Comparison of ENCODE assay signal across 12 mouse cellular contexts in the genomic region with DNA sequence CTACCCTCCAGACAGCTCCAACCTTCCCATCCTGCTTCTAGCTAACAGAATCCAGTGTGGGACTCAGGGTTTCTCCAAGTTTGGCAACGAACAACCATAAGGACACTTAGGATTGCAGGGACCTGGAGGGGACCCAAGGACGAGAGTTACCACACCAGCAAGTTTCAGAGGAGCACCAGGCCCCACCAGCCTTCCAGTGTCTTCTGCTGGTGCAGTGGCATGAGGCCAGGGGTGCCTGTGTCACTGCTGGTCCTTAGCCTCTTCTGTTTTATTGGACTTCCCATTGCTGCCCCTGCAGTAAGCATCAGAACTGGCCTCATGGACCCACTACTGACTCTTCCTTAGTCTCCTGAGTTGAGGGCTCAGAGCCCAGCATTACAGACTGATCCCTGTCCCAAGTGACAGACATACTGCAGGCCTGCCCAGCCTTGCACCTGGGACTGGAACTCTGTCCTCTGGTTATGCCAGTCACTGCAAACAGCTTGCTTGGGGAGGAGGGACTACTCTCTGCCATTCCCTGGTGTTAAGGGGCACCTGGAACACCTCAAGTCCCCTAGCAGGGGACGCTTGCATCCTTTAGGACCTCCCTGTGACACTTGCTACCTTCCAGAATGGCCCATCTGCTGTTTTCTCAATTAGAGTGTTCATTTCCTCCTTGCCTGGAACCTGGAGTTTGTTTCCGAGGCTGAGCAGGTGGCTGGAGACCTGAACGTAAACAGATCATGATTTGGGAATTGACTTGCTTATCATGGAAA. TPM values are rescaled to one million over a fixed set of nuclear protein-coding genes. Genes with fewer than 3 reads are reported as not detected.
A peak's percentile ranks its signal among the peaks of the same experiment; 100 is the strongest.
DNase-seq lines count a peak whose midpoint lies in the region; ATAC-seq and TF ChIP-seq lines count a peak whose summit lies in the region.
"Had no signal": no experiment of that assay in that cellular context is flagged by ENCODE, and none has a peak within 500 bp of the region (broad histone marks: within the 10 kb centered on the region; RNA-seq: fewer than 3 reads in every experiment).

No protein-coding gene starts in this region.

- H3K4me2 ChIP-seq in forebrain, embryonic 14.5 days (ENCODE audit: low read length), result no peak overlapping the region
- no peak overlapping the region for H3K4me2 ChIP-seq in forebrain, embryonic 11.5 days (ENCODE audit: low read depth, low read length, severe bottlenecking)
- no peak overlapping the region for H3K4me2 ChIP-seq in midbrain, embryonic 14.5 days (ENCODE audit: low read length)
- no peak overlapping the region for H3K4me2 ChIP-seq in midbrain, postnatal 0 days (ENCODE audit: low read depth, low read length, poor library complexity, severe bottlenecking)
- no peak overlapping the region for H3K4me2 ChIP-seq in intestine, embryonic 16.5 days (ENCODE audit: low read depth, low read length)

- 64% methylated on average over 5 of the region's 5 CpGs for WGBS in forebrain, embryonic 14.5 days
- 70% methylated on average over 5 of the region's 5 CpGs for WGBS in forebrain, embryonic 11.5 days
- 62% methylated on average over 5 of the region's 5 CpGs for WGBS in midbrain, embryonic 14.5 days
- WGBS in midbrain, postnatal 0 days, result 63% methylated on average over 5 of the region's 5 CpGs
- 49% methylated on average over 5 of the region's 5 CpGs for WGBS in intestine, embryonic 16.5 days

- H3K36me3 ChIP-seq in forebrain, embryonic 14.5 days (ENCODE audit: control insufficient read depth, insufficient read depth, low read length), result no peaks in the 10 kb centered on the region
- H3K36me3 ChIP-seq in forebrain, embryonic 11.5 days (ENCODE audit: control insufficient read depth, insufficient read depth, low read length), result no peaks in the 10 kb centered on the region
- no peaks in the 10 kb centered on the region for H3K36me3 ChIP-seq in midbrain, embryonic 14.5 days (ENCODE audit: control insufficient read depth, insufficient read depth, low read length)
- H3K36me3 ChIP-seq in midbrain, postnatal 0 days (ENCODE audit: insufficient read depth, low read length), result no peaks in the 10 kb centered on the region
- H3K36me3 ChIP-seq in intestine, embryonic 16.5 days (ENCODE audit: control insufficient read depth, insufficient read depth, low read length), result no peaks in the 10 kb centered on the region
- H3K36me3 ChIP-seq: hindbrain, embryonic 10.5 days; midbrain, embryonic 12.5 days had no signal

- H3K9me3 ChIP-seq in forebrain, embryonic 14.5 days (replicated peaks; ENCODE audit: control insufficient read depth, low read length), result no peaks in the 10 kb centered on the region
- H3K9me3 ChIP-seq in forebrain, embryonic 11.5 days (ENCODE audit: control insufficient read depth, low read length), result no peaks in the 10 kb centered on the region
- no peaks in the 10 kb centered on the region for H3K9me3 ChIP-seq in midbrain, embryonic 14.5 days (ENCODE audit: control insufficient read depth, low read length)
- no peaks in the 10 kb centered on the region for H3K9me3 ChIP-seq in midbrain, postnatal 0 days (ENCODE audit: low read length)
- no peaks in the 10 kb centered on the region for H3K9me3 ChIP-seq in intestine, embryonic 16.5 days (ENCODE audit: control insufficient read depth, low read length)
- H3K9me3 ChIP-seq: hindbrain, embryonic 10.5 days; midbrain, embryonic 12.5 days had no signal

- no peak for ATAC-seq in forebrain, embryonic 14.5 days
- no peak for ATAC-seq in forebrain, embryonic 11.5 days (replicated peaks; ENCODE audit: low FRiP score)
- ATAC-seq in midbrain, embryonic 14.5 days (ENCODE audit: low FRiP score, low TSS enrichment), result peak; percentile 24; the same call in 1 of the 2 replicates
- ATAC-seq in midbrain, postnatal 0 days (ENCODE audit: low FRiP score), result no peak
- ATAC-seq in intestine, embryonic 16.5 days, result peak; percentile 48
- ATAC-seq: liver, postnatal 0 days had no signal

- H3K4me1 ChIP-seq in forebrain, embryonic 14.5 days (ENCODE audit: control insufficient read depth, insufficient read depth, low read length), result no peaks in the 10 kb centered on the region
- no peaks in the 10 kb centered on the region for H3K4me1 ChIP-seq in forebrain, embryonic 11.5 days (replicated peaks; ENCODE audit: control insufficient read depth, insufficient read depth, low read length)
- H3K4me1 ChIP-seq in midbrain, embryonic 14.5 days (ENCODE audit: control insufficient read depth, insufficient read depth, low read length), result no peaks in the 10 kb centered on the region
- no peaks in the 10 kb centered on the region for H3K4me1 ChIP-seq in midbrain, postnatal 0 days (ENCODE audit: insufficient read depth, low read length)
- peaks cover 6% of the 10 kb centered on the region for H3K4me1 ChIP-seq in intestine, embryonic 16.5 days (ENCODE audit: control insufficient read depth, insufficient read depth, low read length)

- H3K9ac ChIP-seq in forebrain, embryonic 14.5 days (ENCODE audit: low read length), result no peak overlapping the region
- no peak overlapping the region for H3K9ac ChIP-seq in forebrain, embryonic 11.5 days (ENCODE audit: low read length)
- H3K9ac ChIP-seq in midbrain, embryonic 14.5 days (replicated peaks; ENCODE audit: low read length), result no peak overlapping the region
- no peak overlapping the region for H3K9ac ChIP-seq in midbrain, postnatal 0 days (replicated peaks; ENCODE audit: low read length, poor library complexity, severe bottlenecking)
- no peak overlapping the region for H3K9ac ChIP-seq in intestine, embryonic 16.5 days (ENCODE audit: low read depth, low read length)
- H3K9ac ChIP-seq: liver, postnatal 0 days; midbrain, embryonic 12.5 days had no signal

- DNase-seq in forebrain, embryonic 14.5 days (ENCODE audit: low spot score), result peak; percentile 8
- DNase-seq in forebrain, embryonic 11.5 days (ENCODE audit: low spot score), result no peak
- DNase-seq in midbrain, embryonic 14.5 days, result no peak
- no peak for DNase-seq in midbrain, postnatal 0 days (ENCODE audit: low spot score)
- DNase-seq in cerebellum, adult 8-10 months, result peak; percentile 57
- no peak for DNase-seq in thymus, adult 18-20 months
- DNase-seq in adrenal gland, adult 18-20 months (ENCODE audit: low spot score in 2 of 2), result no peak
- DNase-seq: adrenal gland, postnatal 25 days; liver, postnatal 0 days had no signal

- H3K27me3 ChIP-seq in forebrain, embryonic 14.5 days (replicated peaks; ENCODE audit: control insufficient read depth, insufficient read depth, low read length), result no peaks in the 10 kb centered on the region
- H3K27me3 ChIP-seq in forebrain, embryonic 11.5 days (ENCODE audit: control insufficient read depth, insufficient read depth, low read length), result no peaks in the 10 kb centered on the region
- H3K27me3 ChIP-seq in midbrain, embryonic 14.5 days (ENCODE audit: control insufficient read depth, insufficient read depth, low read length), result no peaks in the 10 kb centered on the region
- no peaks in the 10 kb centered on the region for H3K27me3 ChIP-seq in midbrain, postnatal 0 days (ENCODE audit: insufficient read depth, low read length)
- no peaks in the 10 kb centered on the region for H3K27me3 ChIP-seq in intestine, embryonic 16.5 days (replicated peaks; ENCODE audit: control insufficient read depth, insufficient read depth, low read length)
- H3K27me3 ChIP-seq: midbrain, embryonic 12.5 days had no signal

- TF ChIP-seq CTCF in midbrain, postnatal 0 days (IDR thresholded peaks at IDR 0.05), result no peak

- no peak overlapping the region for H3K4me3 ChIP-seq in forebrain, embryonic 14.5 days (ENCODE audit: low read depth, low read length)
- H3K4me3 ChIP-seq in forebrain, embryonic 11.5 days (ENCODE audit: low read depth, low read length), result no peak overlapping the region
- no peak overlapping the region for H3K4me3 ChIP-seq in midbrain, embryonic 14.5 days (replicated peaks; ENCODE audit: low read depth, low read length)
- no peak overlapping the region for H3K4me3 ChIP-seq in midbrain, postnatal 0 days (ENCODE audit: low read depth, low read length)
- H3K4me3 ChIP-seq in intestine, embryonic 16.5 days (ENCODE audit: low read length), result no peak overlapping the region
- H3K4me3 ChIP-seq: hindbrain, embryonic 10.5 days; midbrain, embryonic 12.5 days had no signal

- H3K27ac ChIP-seq in forebrain, embryonic 14.5 days (ENCODE audit: low read depth, low read length), result no peak overlapping the region
- no peak overlapping the region for H3K27ac ChIP-seq in forebrain, embryonic 11.5 days (ENCODE audit: low read depth, low read length)
- no peak overlapping the region for H3K27ac ChIP-seq in midbrain, embryonic 14.5 days (replicated peaks; ENCODE audit: low read depth, low read length)
- no peak overlapping the region for H3K27ac ChIP-seq in midbrain, postnatal 0 days (ENCODE audit: low read depth, low read length)
- H3K27ac ChIP-seq in intestine, embryonic 16.5 days (ENCODE audit: low read length), result no peak overlapping the region
- H3K27ac ChIP-seq: midbrain, embryonic 12.5 days had no signal

RNA-seq across cellular contexts. Expression of a gene that starts 30.7 kb away (rescaled TPM):
- 244 and 288 TPM in 2 replicates for polyA plus RNA-seq in forebrain, embryonic 14.5 days (2014; fragmentation: Nextera tagmentation; extraction: Ambion mirVana)
- 339 and 354 TPM in 2 replicates for polyA plus RNA-seq in forebrain, embryonic 11.5 days (2014; fragmentation: Nextera tagmentation; extraction: Ambion mirVana)
- 149 and 192 TPM in 2 replicates for polyA plus RNA-seq in midbrain, embryonic 14.5 days (2014; fragmentation: Nextera tagmentation; extraction: Ambion mirVana)
- 181 and 197 TPM in 2 replicates for total RNA-seq in midbrain, postnatal 0 days (2014; rRNA removed)
- polyA plus RNA-seq in midbrain, postnatal 0 days (2015; fragmentation: Nextera tagmentation; extraction: Ambion mirVana), result 90.9 and 102 TPM in 2 replicates
- polyA plus RNA-seq in intestine, embryonic 16.5 days (2015; fragmentation: Nextera tagmentation; extraction: Ambion mirVana), result 168 and 176 TPM in 2 replicates
- 100 to 1,000 TPM; 331 to 566 TPM for total RNA-seq in adrenal gland, adult 18-20 months (2021)

Comparison
In these comparisons a context has a peak if more than half of its experiments do, and no peak if none do; other contexts are left out.
1. ATAC-seq: peak in midbrain, embryonic 14.5 days (single experiment) and intestine, embryonic 16.5 days (single experiment); none in forebrain, embryonic 14.5 days (single experiment), forebrain, embryonic 11.5 days (single experiment) and midbrain, postnatal 0 days (single experiment).
2. DNase-seq: peak in forebrain, embryonic 14.5 days (single experiment) and cerebellum, adult 8-10 months (single experiment); none in forebrain, embryonic 11.5 days (single experiment), midbrain, embryonic 14.5 days (single experiment), midbrain, postnatal 0 days (single experiment), thymus, adult 18-20 months (0 of 2) and adrenal gland, adult 18-20 months (0 of 2).